Mouse (Mus musculus) frontal cortex, adult (tissue): ENCODE data around the gene Cep350.

Experiments
- ATAC-seq: cut with Nextera tagmentation; 2 replicates; pipeline ENCODE4 v1.9.2; 2017; ENCODE audit warnings: mild to moderate bottlenecking, moderate library complexity, mixed read lengths; ENCODE audit not compliant: low TSS enrichment

Cep350 gene

GRCm38 (mm10) chr1:155809706-155810442 is 163.2 kb downstream of the Cep350 start:
- no peak for ATAC-seq

- no peak for ATAC-seq
Measured at GRCm38 (mm10) chr1:155808261-155808660, 164.8 kb downstream of the Cep350 start.

- no peak for ATAC-seq
Measured at GRCm38 (mm10) chr1:155805607-155806006, 167.4 kb downstream of the Cep350 start.

GRCm38 (mm10) chr1:155801014-155801991 is 171.8 kb downstream of the Cep350 start:
- no peak for ATAC-seq

GRCm38 (mm10) chr1:155798000-155798399 is 175.1 kb downstream of the Cep350 start:
- no peak for ATAC-seq

GRCm38 (mm10) chr1:155797425-155797824 is 175.6 kb downstream of the Cep350 start:
- ATAC-seq: no peak

GRCm38 (mm10) chr1:155796757-155797405 is 176.2 kb downstream of the Cep350 start:
- no peak for ATAC-seq

- ATAC-seq: no peak
Measured at GRCm38 (mm10) chr1:155795791-155796233, 177.2 kb downstream of the Cep350 start.
